Mouse (Mus musculus) forelimb bud, embryonic 11.5 days (tissue): ENCODE data around the gene Wsb1.

Experiments used
- DNase-seq: peaks from one replicate; pipeline ENCODE4 v3.0.0-alpha.2; 2012; ENCODE audit warnings: low read depth, low spot score

The Wsb1 gene

DNA sequence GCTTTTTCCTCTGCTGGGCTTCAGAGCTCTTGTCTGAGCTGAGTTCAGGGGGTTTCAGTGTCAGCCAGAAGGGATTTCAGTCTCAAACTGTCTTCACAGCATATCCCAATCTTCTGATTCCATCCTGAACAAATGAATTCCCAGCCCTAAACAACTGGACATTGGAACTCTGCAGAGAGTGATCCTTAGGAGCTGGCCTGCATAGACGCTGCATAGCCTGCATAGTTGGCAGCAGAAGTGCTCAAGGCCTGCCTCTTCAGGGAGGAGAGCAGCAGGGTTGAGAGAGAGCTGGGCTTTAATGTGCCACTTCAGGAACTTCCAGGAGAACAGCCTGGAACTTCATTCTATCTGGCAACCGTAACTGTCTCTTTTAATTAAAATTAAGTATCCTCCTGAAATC is 38.9 kb downstream of the Wsb1 start:
- DNase-seq = no peak

DNA sequence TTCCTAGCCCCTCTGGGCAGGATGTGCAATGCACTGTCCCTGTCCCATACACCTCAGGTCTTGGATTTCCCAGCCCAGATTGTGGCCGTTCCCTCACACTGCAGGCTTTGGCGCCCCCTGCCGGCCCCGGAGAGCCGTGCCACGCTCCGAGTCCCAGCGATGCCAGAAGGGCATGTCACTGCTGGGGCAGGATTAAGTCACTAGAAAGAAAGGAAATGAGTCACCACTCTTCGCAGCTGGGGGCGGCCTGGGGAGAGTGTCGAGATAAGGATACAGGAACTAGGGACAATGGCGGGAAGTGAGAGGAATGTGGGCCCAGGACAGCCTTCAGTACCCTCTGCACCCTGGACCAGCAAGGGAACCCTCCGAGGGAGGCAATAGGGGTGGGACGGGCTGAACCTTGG is 40.5 kb downstream of the Wsb1 start:
- DNase-seq = peak; percentile 71

GRCm38 (mm10) chr11:79209882-79210471 is 44.5 kb downstream of the Wsb1 start:
- no peak for DNase-seq

DNA sequence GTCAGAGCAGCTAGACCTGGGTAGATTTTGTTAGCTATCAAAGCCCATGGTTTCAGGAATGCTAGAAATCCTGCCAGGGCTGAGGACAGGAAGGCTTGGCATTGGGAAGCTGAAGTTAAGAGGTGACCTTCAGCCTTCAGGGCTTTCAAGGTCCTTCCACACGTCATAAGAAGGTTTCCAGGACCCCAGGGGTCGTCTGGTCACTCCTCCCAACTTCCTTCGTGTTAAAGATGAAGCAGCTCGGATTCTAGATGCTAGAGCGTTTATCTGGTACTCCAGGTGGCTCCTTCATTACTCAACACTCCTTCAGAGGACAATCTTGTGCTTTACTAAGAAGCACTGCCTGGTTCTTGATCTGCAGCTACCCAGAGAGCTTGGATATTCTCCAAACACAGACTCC is 45.4 kb downstream of the Wsb1 start:
- DNase-seq = no peak

DNA sequence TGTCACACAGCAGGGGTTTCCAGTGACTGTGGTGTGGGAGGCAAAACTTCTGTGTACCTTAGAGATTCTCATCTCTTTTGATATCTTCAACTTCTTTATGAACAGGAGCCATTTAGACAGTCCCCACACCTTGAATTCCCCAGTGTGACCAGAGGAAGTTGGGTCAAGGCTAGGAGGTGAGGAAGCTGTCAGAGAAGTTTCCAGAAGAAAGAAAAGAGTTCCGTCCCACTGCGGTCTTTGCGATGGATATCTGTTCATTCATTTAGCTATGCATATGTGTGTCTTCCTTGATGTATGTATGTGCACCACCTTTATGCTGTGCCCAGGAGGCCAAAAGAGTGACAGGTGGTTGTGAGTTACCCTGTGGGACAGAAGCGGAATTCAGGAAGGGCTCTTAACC is 46.0 kb downstream of the Wsb1 start:
- DNase-seq = no peak

DNA sequence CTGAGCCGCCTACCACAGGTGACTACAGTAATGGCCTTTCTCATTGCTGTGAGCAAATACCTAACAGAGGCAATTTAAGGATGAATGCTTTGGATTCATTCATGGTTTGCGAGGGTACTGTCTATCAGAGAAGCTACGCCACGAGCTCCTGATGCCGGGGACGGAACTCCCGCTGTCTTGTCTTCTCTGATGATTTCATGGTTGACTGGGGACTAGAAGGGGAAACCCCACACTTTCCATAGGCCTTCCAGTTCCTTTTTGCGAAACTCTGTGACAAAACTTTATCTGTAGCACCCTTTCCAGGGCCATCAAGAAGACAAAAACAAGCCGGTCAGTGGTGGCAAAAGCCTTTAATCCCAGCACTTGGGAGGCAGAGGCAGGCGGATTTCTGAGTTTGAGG is 46.8 kb downstream of the Wsb1 start:
- no peak for DNase-seq

DNA sequence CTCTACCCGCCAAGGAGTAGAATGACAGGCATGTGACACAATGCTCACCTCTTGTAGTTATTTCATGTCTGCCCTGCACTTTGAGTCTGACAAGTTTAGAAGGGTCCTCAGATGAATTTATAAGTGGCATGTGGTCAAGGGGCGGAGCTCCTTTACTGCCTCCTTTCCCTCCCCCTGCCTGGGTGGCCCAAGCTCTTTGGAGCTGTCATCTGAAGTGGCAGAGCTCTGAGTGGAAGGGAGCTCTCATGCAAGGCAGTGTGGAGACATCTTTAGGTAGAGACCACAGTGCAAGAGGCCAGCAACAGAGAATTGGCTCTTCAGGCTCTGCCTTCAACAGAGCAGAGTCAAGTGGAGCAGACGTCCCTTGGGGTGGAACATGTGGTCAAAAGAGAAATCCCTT is 50.0 kb downstream of the Wsb1 start:
- DNase-seq = no peak

GRCm38 (mm10) chr11:79200502-79200901 is 54.0 kb downstream of the Wsb1 start:
- DNase-seq = peak; percentile 40

DNA sequence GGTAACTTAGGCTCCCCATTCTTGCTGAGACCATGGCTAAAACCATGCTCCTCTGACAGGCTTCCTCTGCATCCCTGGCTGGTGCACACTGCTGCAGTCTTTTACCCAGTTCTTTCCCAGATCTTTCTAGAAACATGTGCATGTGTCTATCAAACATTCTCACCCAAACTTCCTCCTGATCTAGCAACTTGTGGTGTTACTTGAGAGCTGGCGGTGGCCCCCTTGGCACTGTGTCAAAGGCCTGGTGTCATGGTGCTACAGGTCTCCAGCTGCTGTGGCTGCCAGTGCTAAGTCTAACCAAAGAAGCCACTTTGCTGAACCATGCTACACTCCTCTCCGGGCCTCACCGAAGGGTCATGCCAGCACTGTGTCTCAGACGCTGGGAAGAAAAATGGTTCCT is 55.9 kb downstream of the Wsb1 start:
- DNase-seq = no peak

GRCm38 (mm10) chr11:79197846-79198235 is 56.6 kb downstream of the Wsb1 start:
- no peak for DNase-seq

GRCm38 (mm10) chr11:79196876-79197845 is 57.3 kb downstream of the Wsb1 start:
- DNase-seq = no peak

GRCm38 (mm10) chr11:79196196-79196869 is 58.1 kb downstream of the Wsb1 start:
- no peak for DNase-seq

DNA sequence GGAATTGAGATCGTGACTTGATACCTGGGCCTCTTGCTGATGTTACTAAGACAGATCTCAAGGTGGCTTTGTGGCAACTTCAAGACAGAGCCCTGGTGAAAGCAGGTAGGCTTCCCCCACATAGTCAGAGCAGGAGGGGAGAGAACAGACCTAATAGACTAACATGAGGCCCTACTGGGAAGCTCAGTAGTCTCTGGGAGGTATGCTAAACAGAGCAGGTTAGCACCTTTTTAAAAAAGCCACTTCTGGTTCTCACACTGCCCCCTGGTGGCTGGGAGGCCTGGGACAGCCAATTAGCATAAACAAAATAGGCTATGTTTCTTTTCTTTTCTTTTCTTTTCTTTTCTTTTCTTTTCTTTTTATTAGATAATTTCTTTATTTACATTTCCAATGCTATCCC is 62.3 kb downstream of the Wsb1 start:
- DNase-seq = no peak

DNA sequence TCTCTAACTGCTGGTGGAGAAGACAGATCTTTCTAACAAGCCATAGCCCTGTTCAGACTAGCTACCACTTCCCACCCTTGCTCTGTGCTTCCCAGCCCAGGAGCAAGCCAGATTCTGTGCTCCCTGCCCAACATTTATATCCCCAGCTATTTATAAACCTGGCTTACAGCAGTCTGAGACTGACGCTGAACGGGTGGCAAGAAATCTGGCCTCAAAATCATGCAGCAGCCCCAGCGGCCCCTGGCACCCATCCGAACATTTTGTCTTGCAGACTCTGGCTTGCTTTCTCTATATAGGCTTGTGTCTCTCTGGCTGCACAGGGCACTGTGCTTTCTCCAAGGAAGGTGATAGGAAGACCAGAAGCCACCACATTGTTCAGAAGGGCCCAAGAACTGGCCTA is 63.3 kb downstream of the Wsb1 start:
- no peak for DNase-seq

DNA sequence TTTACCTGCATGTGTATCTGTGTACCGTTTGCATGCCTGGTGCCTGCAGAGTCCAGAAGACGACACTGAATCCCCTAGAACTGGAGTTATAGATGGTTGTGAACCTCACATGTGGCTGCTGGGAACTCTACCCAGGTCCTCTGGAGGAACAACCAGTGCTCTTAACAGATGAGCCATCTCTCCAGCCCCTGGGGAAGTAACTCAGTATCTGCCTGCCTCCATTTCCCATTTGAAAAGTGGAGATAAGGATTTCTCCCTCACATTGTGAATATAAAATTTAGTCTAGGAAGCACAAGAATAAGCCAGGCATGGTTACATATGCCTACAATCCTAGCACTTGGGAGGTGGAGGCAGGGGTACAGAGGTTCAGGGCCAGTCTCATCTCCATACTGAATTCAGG is 64.2 kb downstream of the Wsb1 start:
- DNase-seq = no peak
